Mouse (Mus musculus) kidney, embryonic 14.5 days (tissue): ENCODE measurements around the gene Kpna7. TPM values are rescaled to one million over a fixed set of nuclear protein-coding genes. Genes with fewer than 3 reads are reported as not detected.
"Not testable (repeated sequence)": the region's sequence is repeated elsewhere in the genome, so short reads cannot be mapped to it uniquely, and the experiment has no call there.

Source experiments
- ATAC-seq: fragments of 200-750 bp; cut with Nextera tagmentation; 2 replicates; pipeline ENCODE4 v1.8.0; 2017; ENCODE audit warnings: moderate number of reproducible peaks, mild to moderate bottlenecking, moderate TSS enrichment, moderate library complexity; ENCODE audit not compliant: low FRiP score, low TSS enrichment
- H3K27ac ChIP-seq: fragments of 300-500 bp; sonication (generic); 2 replicates; pipeline ENCODE4 v1.5.1; 2014; ENCODE audit warnings: low read depth, mild to moderate bottlenecking, low read length, moderate library complexity, mixed read lengths
- H3K27me3 ChIP-seq: fragments of 300-500 bp; sonication (generic); 2 replicates; pipeline ENCODE4 v1.6.1; 2014; ENCODE audit warnings: mild to moderate bottlenecking, low read length; ENCODE audit not compliant: control insufficient read depth, insufficient read depth
- H3K36me3 ChIP-seq: fragments of 300-500 bp; sonication (generic); 2 replicates; pipeline ENCODE4 v1.6.1; 2014; ENCODE audit warnings: low read length, mixed read lengths; ENCODE audit not compliant: control insufficient read depth, insufficient read depth
- H3K4me1 ChIP-seq: fragments of 300-500 bp; sonication (generic); 2 replicates; pipeline ENCODE4 v1.6.1; 2014; ENCODE audit warnings: low read length, mixed read lengths; ENCODE audit not compliant: control insufficient read depth, insufficient read depth
- H3K4me2 ChIP-seq: fragments of 300-500 bp; sonication (generic); replicated peaks from 2 replicates; pipeline ENCODE4 v1.6.1; 2014; ENCODE audit warnings: low read depth, mild to moderate bottlenecking, low read length
- H3K4me3 ChIP-seq: fragments of 300-500 bp; sonication (generic); 2 replicates; pipeline ENCODE4 v1.5.1; 2014; ENCODE audit warnings: mild to moderate bottlenecking, low read length
- H3K9ac ChIP-seq: fragments of 300-500 bp; sonication (generic); 2 replicates; pipeline ENCODE4 v1.6.1; 2014; ENCODE audit warnings: low read depth, mild to moderate bottlenecking, low read length, moderate library complexity
- H3K9me3 ChIP-seq: fragments of 300-500 bp; sonication (generic); 2 replicates; pipeline ENCODE4 v1.6.1; 2016; ENCODE audit warnings: low read length; ENCODE audit not compliant: control insufficient read depth
- WGBS: fragments of 180-500 bp; shearing (Covaris S2); extraction: QIAGEN DNeasy Blood & Tissue Kit; methylation state at CpG from one replicate; pipeline ENCODE4 v1.1.7; 2014; 5-methylcytosine and 5-hydroxymethylcytosine counted together
- polyA plus RNA-seq: library from polyadenylated mRNA; unstranded; fragments of >200 nt; fragmentation: Nextera tagmentation; extraction: Ambion mirVana; gene quantifications from 2 replicates; pipeline ENCODE4 v1.2.1, GENCODE M21; 2014

Kpna7 gene
- polyA plus RNA-seq, 1 experiment from 2014 or later: not detected

DNA sequence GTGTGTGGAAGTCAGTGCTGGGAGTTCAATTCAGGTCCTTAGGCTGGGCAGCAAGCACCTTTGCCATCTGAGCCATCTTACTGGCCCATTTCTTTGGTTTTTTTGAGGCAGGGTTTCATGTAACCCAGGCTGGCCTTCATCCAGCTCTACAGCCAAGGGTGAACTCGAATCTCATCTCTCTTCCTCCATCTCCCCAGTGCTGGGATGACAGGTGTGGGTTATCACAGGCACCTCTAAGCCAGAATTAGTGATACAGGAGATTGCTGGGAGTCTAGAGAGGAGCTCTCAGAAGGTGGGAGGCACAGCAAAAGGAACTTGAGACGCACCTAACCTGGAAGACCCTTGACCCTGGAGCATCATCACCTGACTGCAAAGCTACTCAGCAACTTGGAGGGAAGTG is 29.6 kb upstream of the Kpna7 start:
- H3K4me2 ChIP-seq: peak overlapping the region; percentile 82
- H3K4me3 ChIP-seq: peak overlapping the region; percentile 71
- peaks cover 19% of the 10 kb centered on the region for H3K36me3 ChIP-seq
- WGBS: 28% methylated on average over 2 of the region's 2 CpGs
- peaks cover 15% of the 10 kb centered on the region; the same call in 1 of the 2 replicates for H3K4me1 ChIP-seq
- no peaks in the 10 kb centered on the region for H3K9me3 ChIP-seq
- ATAC-seq: no peak
- no peaks in the 10 kb centered on the region for H3K27me3 ChIP-seq
- H3K9ac ChIP-seq: peak overlapping the region; percentile 76; the same call in 1 of the 2 replicates
- H3K27ac ChIP-seq: no peak overlapping the region

DNA sequence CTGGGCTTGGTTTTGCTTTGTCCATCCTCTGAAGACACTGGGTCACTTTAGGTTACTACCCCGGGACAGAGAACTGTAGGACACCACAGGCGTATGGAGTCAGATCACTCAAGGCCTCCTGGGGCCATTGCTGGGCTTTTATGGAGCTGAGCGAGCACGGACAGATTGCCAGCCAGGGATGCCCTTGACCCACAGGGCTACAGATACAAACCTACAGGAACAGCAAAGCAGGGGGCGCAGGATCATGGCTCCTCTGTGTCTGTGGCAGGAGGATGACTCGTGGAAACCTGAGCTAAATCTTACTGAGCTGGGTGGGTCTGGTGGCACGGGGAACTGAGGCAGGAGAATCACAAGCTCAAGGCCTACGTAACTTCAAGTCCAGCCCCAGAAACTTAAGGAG is 28.7 kb upstream of the Kpna7 start:
- Histone ChIP-seq H3K4me1 (peaks cover 15% of the 10 kb centered on the region; the same call in 1 of the 2 replicates), H3K4me3 (no peak overlapping the region), H3K9ac (no peak overlapping the region), H3K27ac (no peak overlapping the region), H3K9me3 (no peaks in the 10 kb centered on the region), H3K4me2 (no peak overlapping the region), H3K27me3 (no peaks in the 10 kb centered on the region), H3K36me3 (peaks cover 28% of the 10 kb centered on the region)
- WGBS: 81% methylated on average over 8 of the region's 8 CpGs
- ATAC-seq: no peak

DNA sequence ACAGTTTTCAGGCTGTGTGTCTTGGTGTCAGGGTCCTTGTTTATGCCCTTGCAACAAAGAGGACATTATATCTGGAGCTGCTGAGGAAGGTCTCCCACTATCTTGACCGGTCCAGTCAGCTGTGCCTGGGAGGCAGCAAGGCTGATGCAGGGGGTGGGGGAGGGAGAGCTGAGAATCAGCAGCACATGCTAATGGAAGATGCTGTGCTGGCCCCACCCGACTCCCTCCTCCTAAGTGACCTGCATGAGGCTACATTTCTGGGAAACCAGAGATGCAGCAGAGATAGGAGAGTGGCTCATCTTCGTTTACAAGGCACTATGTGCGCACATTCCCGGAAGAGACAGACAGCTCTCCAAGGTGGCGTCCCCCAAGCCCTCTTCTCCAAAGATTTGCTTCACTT is 26.6 kb upstream of the Kpna7 start:
- ATAC-seq: no peak
- Histone ChIP-seq H3K9me3 (no peaks in the 10 kb centered on the region), H3K9ac (no peak overlapping the region), H3K27me3 (no peaks in the 10 kb centered on the region), H3K27ac (no peak overlapping the region), H3K36me3 (peaks cover 48% of the 10 kb centered on the region), H3K4me2 (no peak overlapping the region), H3K4me3 (no peak overlapping the region), H3K4me1 (no peaks in the 10 kb centered on the region)
- 88% methylated on average over 6 of the region's 6 CpGs for WGBS

GRCm38 (mm10) chr5:145105694-145106275 is 22.0 kb upstream of the Kpna7 start:
- ATAC-seq: no peak
- WGBS: 89% methylated on average over 9 of the region's 9 CpGs
- Histone ChIP-seq H3K36me3 (peaks cover 83% of the 10 kb centered on the region), H3K27me3 (no peaks in the 10 kb centered on the region), H3K4me2 (no peak overlapping the region), H3K27ac (no peak overlapping the region), H3K9me3 (no peaks in the 10 kb centered on the region), H3K4me3 (no peak overlapping the region), H3K4me1 (no peaks in the 10 kb centered on the region), H3K9ac (no peak overlapping the region)

DNA sequence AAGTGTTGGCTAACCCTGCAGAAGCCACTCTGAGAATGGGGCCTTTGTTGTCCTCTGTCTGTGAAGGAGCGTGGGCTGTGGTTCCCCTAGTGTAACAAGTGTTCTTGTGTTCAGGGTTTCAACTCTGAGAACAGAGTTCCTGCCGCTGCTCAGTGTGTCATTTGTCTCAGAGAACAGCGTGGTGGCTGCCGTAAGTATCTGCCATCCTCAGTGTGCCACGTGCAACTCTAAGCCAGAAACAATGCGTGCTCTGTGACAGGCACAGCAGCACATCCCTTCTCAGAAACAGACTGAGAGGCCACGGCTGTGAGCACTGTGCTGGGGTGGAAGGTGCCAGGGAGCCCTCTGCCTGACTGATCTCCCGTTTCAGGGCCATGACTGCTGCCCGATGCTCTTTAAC is 20.5 kb upstream of the Kpna7 start:
- ATAC-seq: no peak

GRCm38 (mm10) chr5:145102706-145103105 is 18.9 kb upstream of the Kpna7 start:
- H3K36me3 ChIP-seq: peaks cover 84% of the 10 kb centered on the region
- no peaks in the 10 kb centered on the region for H3K9me3 ChIP-seq
- ATAC-seq: no peak
- H3K9ac ChIP-seq: no peak overlapping the region
- no peaks in the 10 kb centered on the region for H3K4me1 ChIP-seq
- no peak overlapping the region for H3K27ac ChIP-seq
- no peak overlapping the region for H3K4me3 ChIP-seq
- 86% methylated on average over 4 of the region's 4 CpGs for WGBS
- no peak overlapping the region for H3K4me2 ChIP-seq
- H3K27me3 ChIP-seq: no peaks in the 10 kb centered on the region

More for the DNA sequence above, 20.5 kb upstream of the Kpna7 start:
- Histone ChIP-seq H3K4me3 (no peak overlapping the region), H3K9ac (no peak overlapping the region), H3K27me3 (no peaks in the 10 kb centered on the region), H3K27ac (no peak overlapping the region), H3K9me3 (no peaks in the 10 kb centered on the region), H3K4me2 (no peak overlapping the region), H3K36me3 (peaks cover 86% of the 10 kb centered on the region), H3K4me1 (no peaks in the 10 kb centered on the region)
- 95% methylated on average over 9 of the region's 9 CpGs for WGBS

DNA sequence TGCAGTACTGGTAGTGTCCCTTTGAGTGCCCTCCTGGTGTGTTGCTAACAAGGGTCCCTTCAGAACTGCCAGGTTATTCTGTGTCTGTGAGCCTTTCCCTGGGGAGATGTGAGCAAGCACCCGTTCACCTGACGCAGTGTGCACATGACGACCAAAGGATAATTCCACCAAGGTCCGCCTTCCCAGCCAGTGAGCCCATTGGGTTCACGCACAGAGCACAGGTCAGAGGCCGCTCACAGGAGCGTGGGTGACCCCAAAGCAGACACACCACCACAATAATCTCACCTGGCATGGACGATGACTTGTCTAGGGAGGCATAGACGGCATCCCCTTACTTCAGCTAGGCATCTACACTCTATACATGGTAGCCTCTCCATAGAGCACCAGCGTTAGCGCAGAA is 17.6 kb upstream of the Kpna7 start:
- not testable (repeated sequence) for H3K4me3 ChIP-seq, H3K4me2 ChIP-seq, H3K9ac ChIP-seq, H3K4me1 ChIP-seq, ATAC-seq, H3K27ac ChIP-seq, H3K27me3 ChIP-seq, H3K9me3 ChIP-seq
- 95% methylated on average over 11 of the region's 11 CpGs for WGBS
- H3K36me3 ChIP-seq: peaks cover 85% of the 10 kb centered on the region

DNA sequence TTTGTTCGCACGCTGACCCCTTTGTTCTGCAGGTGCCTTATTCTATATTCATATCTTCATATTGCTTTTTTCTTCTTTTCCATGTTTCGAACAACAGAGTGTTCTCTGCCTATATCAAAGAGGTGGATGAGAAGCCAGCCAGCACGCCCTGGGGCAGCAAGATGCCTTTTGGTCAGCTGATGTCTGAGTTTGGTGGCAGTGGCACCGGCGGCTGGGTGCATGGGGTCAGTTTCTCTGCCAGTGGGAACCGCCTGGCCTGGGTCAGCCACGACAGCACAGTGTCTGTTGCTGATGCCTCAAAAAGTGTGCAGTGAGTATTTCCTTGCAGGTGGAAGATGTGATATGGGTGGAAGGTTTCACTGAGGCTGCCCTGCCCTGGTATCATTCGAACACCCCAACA is 17.1 kb upstream of the Kpna7 start:
- 97% methylated on average over 9 of the region's 9 CpGs for WGBS
- H3K4me1 ChIP-seq: no peaks in the 10 kb centered on the region
- peaks cover 85% of the 10 kb centered on the region for H3K36me3 ChIP-seq
- no peak overlapping the region for H3K9ac ChIP-seq
- no peak for ATAC-seq
- H3K9me3 ChIP-seq: no peaks in the 10 kb centered on the region
- H3K4me3 ChIP-seq: no peak overlapping the region
- no peak overlapping the region for H3K4me2 ChIP-seq
- no peaks in the 10 kb centered on the region for H3K27me3 ChIP-seq
- no peak overlapping the region for H3K27ac ChIP-seq

DNA sequence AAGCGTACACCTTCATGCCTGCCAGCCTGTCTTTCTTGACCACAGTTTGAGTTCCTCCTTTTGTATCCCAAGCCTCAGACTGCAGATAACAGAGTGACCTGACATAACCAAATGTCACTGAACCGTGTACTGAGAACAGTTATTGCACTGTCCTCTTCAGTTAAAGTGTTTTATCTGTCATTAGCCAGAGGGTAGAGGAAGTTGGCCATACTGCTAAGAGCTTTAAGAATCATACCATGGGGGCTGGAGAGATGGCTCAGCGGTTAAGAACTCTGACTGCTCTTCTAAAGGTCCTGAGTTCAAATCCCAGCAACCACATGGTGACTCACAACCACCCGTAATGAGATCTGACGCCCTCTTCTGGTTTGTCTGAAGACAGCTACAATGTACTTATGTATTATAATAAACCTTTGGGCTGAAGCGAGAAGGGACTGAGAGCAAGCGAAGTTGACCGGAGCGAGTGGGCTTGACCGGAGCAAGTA is 14.6 kb upstream of the Kpna7 start:
- no peaks in the 10 kb centered on the region for H3K4me1 ChIP-seq
- H3K27ac ChIP-seq: no peak overlapping the region
- no peaks in the 10 kb centered on the region for H3K9me3 ChIP-seq
- H3K36me3 ChIP-seq: peaks cover 84% of the 10 kb centered on the region
- no peak overlapping the region for H3K4me2 ChIP-seq
- no peak for ATAC-seq
- 91% methylated on average over 10 of the region's 10 CpGs for WGBS
- H3K9ac ChIP-seq: no peak overlapping the region
- H3K4me3 ChIP-seq: no peak overlapping the region
- H3K27me3 ChIP-seq: no peaks in the 10 kb centered on the region
